Mouse (Mus musculus): ENCODE results near the gene Fancc. TPM values are rescaled to one million over a fixed set of nuclear protein-coding genes. Genes with fewer than 3 reads are reported as not detected.
A peak's percentile ranks its signal among the peaks of the same experiment; 100 is the strongest.

Fancc gene
- polyA plus RNA-seq, 1 experiment from 2014 or later = 12.8 TPM

DNA sequence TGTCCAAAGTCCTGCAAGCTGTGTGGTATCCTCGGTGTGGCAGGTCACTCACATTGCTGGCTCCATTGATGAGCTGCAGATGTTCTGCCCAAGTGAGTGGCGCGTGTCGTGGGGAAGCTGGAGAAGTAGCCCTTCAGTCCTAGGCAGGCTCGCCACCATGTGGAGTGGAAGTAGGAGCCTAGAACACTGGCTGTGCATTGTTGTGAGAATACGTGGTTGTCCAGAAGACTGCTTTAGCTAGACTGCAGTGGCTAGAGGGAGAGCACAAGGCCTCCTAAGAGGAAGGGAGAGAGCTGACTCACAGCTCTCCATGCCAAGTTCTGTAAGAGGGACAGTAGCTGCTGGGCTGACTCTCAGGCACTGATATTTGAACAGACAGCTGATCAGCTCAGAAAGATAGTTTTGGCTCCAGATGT, 238.9 kb downstream of the Fancc start:
- no peak overlapping the region for H3K4me2 ChIP-seq
- H3K27ac ChIP-seq = peak overlapping the region; percentile 61
- ATAC-seq (replicated peaks; ENCODE audit: insufficient number of reproducible peaks, insufficient read depth, low FRiP score, low read depth) = 0 out of 2 replicates have a peak, but pooled peaks have one; percentile 14

DNA sequence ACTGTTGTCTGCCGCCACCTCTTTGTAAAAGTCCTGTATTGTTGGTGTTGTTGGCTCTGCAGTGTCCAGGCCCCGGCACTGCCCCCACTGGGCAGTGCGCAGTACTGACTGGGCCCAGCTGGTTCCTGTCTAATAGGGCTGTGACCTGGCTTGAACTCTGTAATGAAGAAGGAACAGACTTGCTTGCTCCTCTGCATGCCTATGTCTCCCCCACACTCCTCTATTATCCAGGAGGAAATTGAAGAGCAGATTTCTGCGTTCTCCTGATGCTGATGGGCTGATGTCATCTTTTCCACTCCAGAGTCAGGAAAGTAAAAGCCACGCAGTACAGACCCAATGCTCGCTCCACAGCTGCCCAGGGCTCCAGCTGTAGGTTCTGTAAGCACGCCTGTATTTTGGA, 240.3 kb downstream of the Fancc start:
- peak; percentile 54 for ATAC-seq (replicated peaks; ENCODE audit: insufficient number of reproducible peaks, insufficient read depth, low FRiP score, low read depth)
- 44% methylated on average over 7 of the region's 7 CpGs for WGBS

More for the DNA sequence above, 238.9 kb downstream of the Fancc start:
- Histone ChIP-seq H3K4me1 (replicated peaks) (peaks cover 81% of the 10 kb centered on the region), H3K36me3 (peaks cover 14% of the 10 kb centered on the region), H3K9ac (no peak overlapping the region), H3K4me3 (no peak overlapping the region), H3K9me3 (replicated peaks) (no peaks in the 10 kb centered on the region), H3K27me3 (no peaks in the 10 kb centered on the region)
- WGBS = 58% methylated on average over 6 of the region's 6 CpGs

DNA sequence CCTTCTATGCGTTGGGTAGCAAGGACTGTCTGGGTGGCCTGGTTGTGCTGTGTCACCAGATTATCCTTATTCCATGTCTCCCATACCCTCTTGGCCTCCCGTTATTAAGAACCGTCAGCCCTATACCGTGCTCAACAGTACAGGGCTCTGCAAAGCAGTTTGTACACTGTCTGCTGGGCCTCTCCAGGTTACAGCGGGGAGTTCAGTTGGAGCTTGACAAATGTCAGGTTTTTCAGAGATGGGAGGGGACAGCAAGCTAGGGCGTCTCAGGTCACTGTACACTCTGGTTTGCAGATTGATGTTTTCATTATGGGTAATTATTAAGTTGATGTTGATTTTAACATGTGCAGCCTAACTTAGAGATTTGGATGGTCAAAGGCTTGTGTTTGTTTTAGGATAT, 240.9 kb downstream of the Fancc start:
- Histone ChIP-seq H3K4me2 (no peak overlapping the region), H3K9me3 (replicated peaks) (no peaks in the 10 kb centered on the region), H3K36me3 (0 out of 2 replicates have a peak, but pooled peaks cover 6% of the 10 kb centered on the region), H3K4me3 (no peak overlapping the region), H3K27ac (peak overlapping the region; percentile 38), H3K4me1 (replicated peaks) (peaks cover 86% of the 10 kb centered on the region), H3K27me3 (no peaks in the 10 kb centered on the region), H3K9ac (no peak overlapping the region)
- 68% methylated on average over 6 of the region's 6 CpGs for WGBS
- no peak for ATAC-seq (replicated peaks; ENCODE audit: insufficient number of reproducible peaks, insufficient read depth, low FRiP score, low read depth)

More for the DNA sequence above, 240.3 kb downstream of the Fancc start:
- Histone ChIP-seq H3K9ac (no peak overlapping the region), H3K4me2 (no peak overlapping the region), H3K4me3 (no peak overlapping the region), H3K27me3 (no peaks in the 10 kb centered on the region), H3K9me3 (replicated peaks) (no peaks in the 10 kb centered on the region), H3K4me1 (replicated peaks) (peaks cover 86% of the 10 kb centered on the region), H3K36me3 (peaks cover 8% of the 10 kb centered on the region), H3K27ac (peak overlapping the region; percentile 51)

DNA sequence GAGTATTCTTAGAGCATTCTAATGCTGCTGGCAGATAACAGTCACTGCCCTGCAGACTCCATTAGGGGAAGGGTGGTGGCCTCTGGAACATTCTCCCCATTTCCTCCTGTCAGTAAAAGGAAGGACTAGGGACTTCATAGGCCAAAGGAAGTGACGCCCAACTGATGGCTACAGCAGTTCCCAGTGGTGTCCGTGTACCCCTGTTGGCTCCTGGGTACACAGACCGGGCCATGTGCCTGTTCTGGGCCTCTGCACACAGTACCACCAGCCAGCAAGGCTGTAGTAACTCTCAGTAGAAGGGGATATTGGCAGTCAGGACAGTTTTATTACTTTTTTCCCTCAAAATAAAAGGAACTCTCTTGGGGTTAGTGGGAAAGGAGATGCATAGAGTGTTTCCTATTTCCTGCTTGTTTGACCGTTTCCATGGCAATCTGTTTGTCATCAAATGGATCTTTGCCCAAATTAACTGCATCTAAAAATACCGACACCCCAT, 241.5 kb downstream of the Fancc start:
- H3K9ac ChIP-seq = no peak overlapping the region
- H3K4me1 ChIP-seq (replicated peaks) = peaks cover 86% of the 10 kb centered on the region
- 0 out of 2 replicates have a peak, but pooled peaks have one; percentile 12 for ATAC-seq (replicated peaks; ENCODE audit: insufficient number of reproducible peaks, insufficient read depth, low FRiP score, low read depth)
- no peak overlapping the region for H3K4me2 ChIP-seq
- no peaks in the 10 kb centered on the region for H3K27me3 ChIP-seq
- no peak overlapping the region for H3K4me3 ChIP-seq
- H3K27ac ChIP-seq = peak overlapping the region; percentile 38
- 0 out of 2 replicates have a peak, but pooled peaks cover 6% of the 10 kb centered on the region for H3K36me3 ChIP-seq
- no peaks in the 10 kb centered on the region for H3K9me3 ChIP-seq (replicated peaks)
- 68% methylated on average over 5 of the region's 5 CpGs for WGBS

DNA sequence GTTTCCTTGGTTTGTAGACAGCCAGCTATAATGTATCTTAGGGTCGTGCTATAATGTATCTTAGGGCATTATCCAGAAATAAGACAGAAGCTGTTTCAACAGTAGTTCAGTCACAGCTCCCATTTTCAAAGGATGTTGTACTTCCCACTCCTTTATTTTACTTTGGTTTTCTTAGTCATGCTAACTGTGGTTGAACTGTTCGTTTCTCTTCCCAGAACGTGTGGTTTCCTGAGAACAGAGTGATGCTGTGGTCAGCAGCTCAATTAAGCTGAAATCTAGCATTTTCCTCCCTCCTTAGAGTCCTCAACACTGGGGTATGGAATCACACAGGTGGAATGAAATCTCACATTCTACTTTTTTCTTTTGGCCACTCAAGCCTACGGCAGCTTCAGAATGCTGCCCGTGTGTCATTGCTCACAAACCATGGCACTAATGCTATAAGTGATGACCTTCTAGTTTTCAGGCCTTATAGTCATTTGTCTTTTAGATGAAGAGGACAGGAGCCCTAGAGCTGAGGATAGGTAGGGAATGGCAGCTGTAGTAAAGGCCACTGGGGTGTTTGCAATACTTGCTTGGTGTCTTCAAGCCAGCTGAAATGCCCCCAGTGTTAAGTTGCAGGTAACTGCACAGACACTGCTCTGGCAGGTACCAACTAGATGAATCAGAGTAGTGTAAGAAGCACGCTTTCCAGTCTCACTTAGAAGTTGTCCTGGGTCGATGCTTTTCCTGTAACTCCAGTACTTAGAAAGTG, 243.0 kb downstream of the Fancc start:
- H3K4me1 ChIP-seq (replicated peaks) = peaks cover 89% of the 10 kb centered on the region
- H3K4me3 ChIP-seq = no peak overlapping the region
- H3K27me3 ChIP-seq = no peaks in the 10 kb centered on the region
- 0 out of 2 replicates have a peak, but pooled peaks cover 6% of the 10 kb centered on the region for H3K36me3 ChIP-seq
- H3K9ac ChIP-seq = no peak overlapping the region
- no peak overlapping the region for H3K4me2 ChIP-seq
- no peak for ATAC-seq (replicated peaks; ENCODE audit: insufficient number of reproducible peaks, insufficient read depth, low FRiP score, low read depth)
- no peaks in the 10 kb centered on the region for H3K9me3 ChIP-seq (replicated peaks)
- 79% methylated on average over 7 of the region's 7 CpGs for WGBS
- H3K27ac ChIP-seq = peak overlapping the region; percentile 3

DNA sequence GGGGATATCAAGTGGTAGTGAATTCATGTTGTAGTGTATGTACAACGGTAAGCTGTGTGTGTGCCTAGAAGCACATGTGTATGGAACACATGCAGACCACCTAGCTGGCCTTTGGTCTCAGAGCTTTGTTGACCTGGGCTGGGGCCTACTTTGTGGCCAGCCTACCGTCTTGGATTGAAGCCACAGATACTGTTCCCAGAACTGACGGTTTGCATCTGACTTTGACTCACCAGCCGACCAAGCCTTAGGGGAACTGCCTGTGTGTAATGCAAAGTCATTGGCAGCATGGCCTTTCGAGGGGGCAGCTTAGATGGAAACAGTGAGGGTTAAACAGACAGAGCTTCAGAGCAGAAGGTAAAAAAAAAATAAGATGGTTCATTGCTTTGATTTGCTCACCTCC, 243.9 kb downstream of the Fancc start:
- H3K27ac ChIP-seq = peak overlapping the region; percentile 48

DNA sequence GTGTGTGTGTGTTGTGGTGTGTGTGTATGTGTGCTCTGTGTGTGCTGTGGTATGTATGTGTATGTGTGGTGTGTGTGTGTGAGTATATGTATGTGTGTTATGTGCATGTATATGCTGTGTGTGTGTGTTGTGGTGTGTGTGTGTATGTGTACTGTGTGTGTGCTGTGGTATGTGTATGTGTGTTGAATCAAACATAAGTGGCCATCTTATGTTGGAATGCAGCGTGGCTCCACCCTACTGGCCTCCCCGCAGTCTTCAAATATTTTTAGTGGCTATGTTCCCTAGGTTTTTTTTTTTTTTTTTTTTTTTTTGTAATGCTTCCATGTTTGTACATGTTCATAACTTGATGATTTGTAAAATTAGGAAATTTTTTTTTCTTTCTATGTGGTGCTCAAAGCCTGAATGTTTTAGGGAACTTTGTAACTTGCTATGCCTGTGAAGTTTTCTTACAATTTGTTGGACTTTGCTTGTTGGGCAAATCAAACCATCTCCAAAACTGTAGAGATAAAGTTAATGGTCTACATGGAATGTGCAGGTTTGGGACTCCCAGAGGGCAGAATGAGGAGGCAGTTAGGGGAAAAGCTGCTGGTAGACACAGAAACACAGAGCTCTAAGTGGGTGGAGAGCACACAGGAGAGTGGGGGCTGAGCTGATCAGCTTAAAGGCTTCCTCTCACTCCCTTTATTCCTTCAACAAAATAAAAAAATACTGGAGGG, 244.6 kb downstream of the Fancc start:
- WGBS = 46% methylated on average over 2 of the region's 2 CpGs
- Histone ChIP-seq H3K27me3 (no peaks in the 10 kb centered on the region), H3K9ac (no peak overlapping the region), H3K27ac (peak overlapping the region; percentile 80), H3K4me1 (replicated peaks) (peaks cover 86% of the 10 kb centered on the region), H3K9me3 (replicated peaks) (no peaks in the 10 kb centered on the region), H3K4me3 (no peak overlapping the region), H3K4me2 (no peak overlapping the region), H3K36me3 (0 out of 2 replicates have a peak, but pooled peaks cover 6% of the 10 kb centered on the region)
- no peak for ATAC-seq (replicated peaks; ENCODE audit: insufficient number of reproducible peaks, insufficient read depth, low FRiP score, low read depth)

More for the DNA sequence above, 243.9 kb downstream of the Fancc start:
- Histone ChIP-seq H3K9ac (0 out of 2 replicates have a peak overlapping the region, but pooled peaks have one; percentile 11), H3K4me3 (no peak overlapping the region), H3K27me3 (no peaks in the 10 kb centered on the region), H3K4me1 (replicated peaks) (peaks cover 89% of the 10 kb centered on the region), H3K4me2 (no peak overlapping the region), H3K9me3 (replicated peaks) (no peaks in the 10 kb centered on the region), H3K36me3 (0 out of 2 replicates have a peak, but pooled peaks cover 6% of the 10 kb centered on the region)
- ATAC-seq (replicated peaks; ENCODE audit: insufficient number of reproducible peaks, insufficient read depth, low FRiP score, low read depth) = no peak
- WGBS = 47% methylated on average over 5 of the region's 5 CpGs

DNA sequence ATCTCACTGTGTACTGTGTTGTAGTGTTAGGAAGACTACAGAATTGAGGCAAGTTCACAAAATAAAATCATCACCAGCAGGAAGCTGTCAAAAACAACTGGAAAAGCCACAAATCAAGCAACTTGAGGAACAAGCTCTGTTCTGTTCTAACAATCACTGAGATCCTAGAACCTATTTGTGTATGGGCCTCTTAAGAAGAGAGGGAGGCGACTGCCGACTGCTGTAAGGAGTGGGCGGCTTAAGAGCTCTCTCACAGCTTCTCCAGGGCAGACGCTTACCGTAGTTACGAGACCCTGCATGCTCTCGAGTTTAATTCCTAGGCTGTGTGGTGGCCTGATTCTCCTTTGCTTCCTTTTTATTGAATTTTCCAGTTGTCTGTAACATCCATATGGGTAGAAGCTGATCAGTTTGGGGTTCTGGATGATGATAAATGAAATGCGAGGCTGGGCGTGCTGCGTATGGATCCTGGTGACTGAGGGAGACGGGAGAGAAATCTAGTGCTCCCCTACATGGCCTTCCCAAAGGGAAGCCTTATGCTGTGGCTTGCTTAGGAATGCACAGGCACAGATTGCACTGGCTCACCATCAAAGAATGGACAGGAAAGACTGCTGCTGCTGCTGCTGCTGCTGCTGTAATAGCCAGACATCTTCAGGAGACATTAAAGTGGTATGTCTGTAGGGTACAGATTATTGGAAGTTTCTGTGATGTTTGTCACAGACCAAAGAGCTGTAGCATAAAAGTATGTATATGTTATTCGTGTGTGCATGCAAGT, 245.8 kb downstream of the Fancc start:
- 29% methylated on average over 12 of the region's 12 CpGs for WGBS
- no peak overlapping the region for H3K4me3 ChIP-seq
- no peak for ATAC-seq (replicated peaks; ENCODE audit: insufficient number of reproducible peaks, insufficient read depth, low FRiP score, low read depth)

DNA sequence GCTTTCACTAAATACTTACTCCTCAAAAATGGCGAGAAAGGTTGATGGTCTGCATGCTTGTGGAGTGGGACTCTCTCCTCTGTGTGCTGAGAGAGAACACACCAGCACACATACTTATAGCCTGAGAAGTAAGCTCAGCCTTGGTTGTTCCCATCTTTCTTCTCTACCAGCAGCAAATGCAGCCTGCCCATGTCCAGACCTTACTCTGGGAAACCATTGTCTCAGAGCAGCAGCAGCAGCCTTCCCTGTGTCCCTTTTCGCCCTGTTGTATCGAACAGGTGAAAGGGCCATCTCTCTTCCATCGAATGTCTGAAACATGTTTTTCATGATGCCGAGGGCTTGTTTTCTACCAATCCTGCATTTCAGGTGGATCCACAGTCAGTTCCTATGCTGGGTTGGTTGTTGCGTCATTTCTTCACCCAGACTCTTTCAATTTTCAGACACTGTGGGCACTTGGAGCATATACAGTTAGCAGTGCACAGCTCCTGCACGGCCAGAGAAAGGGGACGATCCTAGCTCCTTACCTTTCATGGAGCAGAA, 246.6 kb downstream of the Fancc start:
- Histone ChIP-seq H3K4me3 (no peak overlapping the region), H3K4me1 (replicated peaks) (peaks cover 88% of the 10 kb centered on the region), H3K9ac (no peak overlapping the region), H3K4me2 (no peak overlapping the region), H3K36me3 (no peaks in the 10 kb centered on the region), H3K27me3 (no peaks in the 10 kb centered on the region), H3K27ac (peak overlapping the region; percentile 80), H3K9me3 (replicated peaks) (no peaks in the 10 kb centered on the region)
- 81% methylated on average over 8 of the region's 8 CpGs for WGBS
- ATAC-seq (replicated peaks; ENCODE audit: insufficient number of reproducible peaks, insufficient read depth, low FRiP score, low read depth) = no peak

More for the DNA sequence above, 245.8 kb downstream of the Fancc start:
- Histone ChIP-seq H3K27ac (peak overlapping the region; percentile 80), H3K9ac (no peak overlapping the region), H3K36me3 (no peaks in the 10 kb centered on the region), H3K27me3 (no peaks in the 10 kb centered on the region), H3K4me1 (replicated peaks) (peaks cover 88% of the 10 kb centered on the region), H3K4me2 (peak overlapping the region; percentile 37), H3K9me3 (replicated peaks) (no peaks in the 10 kb centered on the region)

DNA sequence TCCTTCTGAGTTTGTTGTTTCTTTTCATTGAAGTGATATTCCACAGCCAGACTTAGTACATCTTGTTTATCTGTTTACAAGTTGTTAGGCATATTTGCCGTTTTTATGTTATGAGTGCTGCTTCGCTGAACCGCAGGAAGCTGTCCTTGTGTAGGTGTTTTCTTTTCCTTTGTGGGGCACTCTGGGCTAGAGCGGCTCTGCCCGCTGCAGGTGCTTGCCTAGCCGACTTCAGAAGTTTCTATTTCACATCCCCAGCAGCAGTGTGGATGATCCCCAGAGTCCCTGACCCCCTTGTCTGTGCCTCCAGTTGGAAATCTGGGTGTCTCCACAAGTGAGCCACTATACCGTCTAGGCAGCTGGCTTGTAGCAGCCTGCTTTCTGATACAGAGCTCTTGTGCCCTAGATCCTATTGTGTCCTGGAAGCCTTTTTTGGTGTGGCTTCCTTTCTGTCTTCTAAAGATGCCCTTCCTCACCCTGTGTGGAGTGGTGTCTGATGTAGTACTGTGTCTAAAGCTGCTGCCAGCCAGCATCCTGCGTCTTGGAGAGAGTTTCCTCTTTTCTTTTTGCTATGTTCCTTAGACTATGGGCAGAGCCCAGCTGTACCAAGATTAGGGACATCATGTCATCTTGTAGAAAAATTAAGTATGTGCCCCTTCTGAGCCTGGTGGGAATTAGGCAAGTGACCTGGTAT, 247.2 kb downstream of the Fancc start:
- ATAC-seq (replicated peaks; ENCODE audit: insufficient number of reproducible peaks, insufficient read depth, low FRiP score, low read depth) = no peak
- H3K4me1 ChIP-seq (replicated peaks) = peaks cover 88% of the 10 kb centered on the region
- 58% methylated on average over 8 of the region's 8 CpGs for WGBS
- peak overlapping the region; percentile 32 for H3K4me2 ChIP-seq
- H3K9ac ChIP-seq = 0 out of 2 replicates have a peak overlapping the region, but pooled peaks have one; percentile 9
- H3K36me3 ChIP-seq = no peaks in the 10 kb centered on the region
- no peaks in the 10 kb centered on the region for H3K27me3 ChIP-seq
- no peaks in the 10 kb centered on the region for H3K9me3 ChIP-seq (replicated peaks)
- H3K27ac ChIP-seq = peak overlapping the region; percentile 80
- no peak overlapping the region for H3K4me3 ChIP-seq
